Mouse (Mus musculus): ENCODE data around the gene Smyd1. TPM values are rescaled to one million over a fixed set of nuclear protein-coding genes. Genes with fewer than 3 reads are reported as not detected.

Smyd1 gene
- polyA plus RNA-seq, 1 experiment from 2014 or later, result 0.16 TPM

- Histone ChIP-seq H3K4me3 (no peak overlapping the region), H3K27ac (replicated peaks) (no peak overlapping the region), H3K36me3 (no peaks in the 10 kb centered on the region), H3K9me3 (no peaks in the 10 kb centered on the region), H3K9ac (no peak overlapping the region), H3K4me1 (replicated peaks) (no peaks in the 10 kb centered on the region), H3K27me3 (no peaks in the 10 kb centered on the region), H3K4me2 (no peak overlapping the region)
- ATAC-seq (ENCODE audit: low FRiP score, low read depth), result no peak
- 91% methylated on average over 8 of the region's 8 CpGs for WGBS
Observed at GRCm38 (mm10) chr6:71307486-71307885, 14.5 kb downstream of the Smyd1 start.

DNA sequence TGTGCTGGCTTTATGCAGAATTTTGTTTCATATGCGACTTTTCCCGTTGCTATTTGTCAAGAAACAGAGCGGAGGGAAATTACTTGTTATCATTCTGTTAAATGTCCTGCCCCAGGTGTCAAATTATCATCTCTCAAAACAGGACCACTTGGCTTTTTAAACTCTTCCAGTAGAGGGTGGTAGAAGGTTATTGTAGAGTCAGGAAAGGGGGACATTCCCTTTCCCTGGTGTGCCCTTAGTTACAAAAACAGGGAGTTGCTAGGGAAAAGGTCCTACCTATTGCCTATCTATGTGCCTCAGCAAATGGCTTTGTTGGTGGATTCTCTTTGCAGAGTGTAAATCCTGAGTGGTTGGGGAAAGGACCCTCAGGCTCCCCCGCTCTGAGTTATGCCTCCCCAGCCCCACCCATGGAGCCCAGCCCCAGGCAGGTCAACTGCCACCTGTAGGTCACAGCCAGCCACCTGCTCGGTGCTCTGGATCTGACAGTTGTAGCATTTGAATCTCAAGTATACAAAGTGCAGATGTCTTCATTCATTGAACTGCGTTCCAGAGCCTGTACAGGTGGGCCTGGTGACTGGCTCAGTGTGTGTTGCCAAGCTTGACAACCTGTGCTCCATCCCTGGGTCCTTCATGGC, 19.8 kb downstream of the Smyd1 start:
- Histone ChIP-seq H3K9ac (no peak overlapping the region), H3K9me3 (no peaks in the 10 kb centered on the region), H3K36me3 (no peaks in the 10 kb centered on the region), H3K27me3 (no peaks in the 10 kb centered on the region), H3K4me1 (replicated peaks) (no peaks in the 10 kb centered on the region), H3K4me2 (no peak overlapping the region), H3K27ac (replicated peaks) (no peak overlapping the region), H3K4me3 (no peak overlapping the region)
- 70% methylated on average over 6 of the region's 6 CpGs for WGBS
- ATAC-seq (ENCODE audit: low FRiP score, low read depth), result no peak

- 34% methylated on average over 3 of the region's 3 CpGs for WGBS
- H3K9ac ChIP-seq, result no peak overlapping the region
- H3K36me3 ChIP-seq, result no peaks in the 10 kb centered on the region
- no peak overlapping the region for H3K4me2 ChIP-seq
- H3K4me1 ChIP-seq (replicated peaks), result no peaks in the 10 kb centered on the region
- no peaks in the 10 kb centered on the region for H3K9me3 ChIP-seq
- no peak for ATAC-seq (ENCODE audit: low FRiP score, low read depth)
- H3K27ac ChIP-seq (replicated peaks), result no peak overlapping the region
- H3K4me3 ChIP-seq, result no peak overlapping the region
- no peaks in the 10 kb centered on the region for H3K27me3 ChIP-seq
Observed at GRCm38 (mm10) chr6:71298751-71299150, 23.3 kb downstream of the Smyd1 start.

DNA sequence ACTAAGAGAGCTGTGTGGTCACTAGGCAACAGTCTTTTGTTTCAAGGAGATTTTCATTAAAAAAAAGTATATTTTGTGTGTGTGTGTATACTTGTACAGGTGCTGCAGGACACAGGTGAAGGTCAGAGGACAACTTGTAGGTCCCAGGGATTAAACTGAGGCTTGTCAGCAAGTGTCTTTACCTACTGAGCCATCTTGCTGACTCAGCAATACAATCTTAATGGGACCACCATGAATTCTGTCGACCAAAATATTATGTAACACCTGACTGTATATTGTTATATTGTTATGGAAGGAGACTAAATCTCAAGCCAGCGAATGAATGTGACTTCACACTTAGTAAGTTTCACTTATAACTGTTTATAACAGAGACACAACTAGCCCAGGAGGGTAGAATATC, 24.0 kb downstream of the Smyd1 start:
- Histone ChIP-seq H3K4me1 (replicated peaks) (no peaks in the 10 kb centered on the region), H3K36me3 (no peaks in the 10 kb centered on the region), H3K4me3 (no peak overlapping the region), H3K27me3 (no peaks in the 10 kb centered on the region), H3K9ac (no peak overlapping the region), H3K4me2 (no peak overlapping the region), H3K9me3 (no peaks in the 10 kb centered on the region), H3K27ac (replicated peaks) (no peak overlapping the region)
- 72% methylated on average over 2 of the region's 2 CpGs for WGBS
- ATAC-seq (ENCODE audit: low FRiP score, low read depth), result no peak

GRCm38 (mm10) chr6:71295303-71295702, 26.7 kb downstream of the Smyd1 start:
- Histone ChIP-seq H3K9ac (no peak overlapping the region), H3K4me3 (no peak overlapping the region), H3K27ac (replicated peaks) (no peak overlapping the region), H3K9me3 (no peaks in the 10 kb centered on the region), H3K4me2 (no peak overlapping the region), H3K4me1 (replicated peaks) (no peaks in the 10 kb centered on the region), H3K36me3 (no peaks in the 10 kb centered on the region), H3K27me3 (no peaks in the 10 kb centered on the region)
- WGBS, result 78% methylated on average over 6 of the region's 6 CpGs
- ATAC-seq (ENCODE audit: low FRiP score, low read depth), result no peak

DNA sequence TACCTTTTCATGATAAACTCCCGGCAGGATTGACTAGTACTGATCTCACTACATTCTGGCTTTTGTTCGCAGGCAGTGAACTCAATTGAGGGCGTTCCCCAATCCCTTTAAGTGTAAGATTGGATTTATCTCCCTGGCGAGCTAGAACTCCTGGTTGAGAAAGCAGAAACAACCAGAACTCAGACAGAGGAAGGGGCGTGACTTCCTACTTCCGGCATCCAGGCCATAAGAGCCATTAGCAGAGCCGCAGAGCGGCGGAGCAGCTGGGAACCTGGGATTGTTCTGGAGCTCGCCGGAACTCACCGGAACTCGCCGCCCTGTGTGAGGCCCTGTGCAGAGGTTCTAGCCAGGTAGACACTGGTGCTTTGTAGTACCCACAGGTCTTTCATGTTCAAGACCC, 28.5 kb downstream of the Smyd1 start:
- Histone ChIP-seq H3K36me3 (no peaks in the 10 kb centered on the region), H3K4me1 (replicated peaks) (no peaks in the 10 kb centered on the region), H3K4me3 (no peak overlapping the region), H3K9ac (no peak overlapping the region), H3K27me3 (no peaks in the 10 kb centered on the region), H3K4me2 (no peak overlapping the region), H3K27ac (replicated peaks) (no peak overlapping the region), H3K9me3 (no peaks in the 10 kb centered on the region)
- no peak for ATAC-seq (ENCODE audit: low FRiP score, low read depth)
- WGBS, result 90% methylated on average over 14 of the region's 14 CpGs

- Histone ChIP-seq H3K4me3 (no peak overlapping the region), H3K27me3 (no peaks in the 10 kb centered on the region), H3K9me3 (no peaks in the 10 kb centered on the region), H3K27ac (replicated peaks) (no peak overlapping the region), H3K9ac (no peak overlapping the region), H3K4me1 (replicated peaks) (no peaks in the 10 kb centered on the region), H3K36me3 (peaks cover 5% of the 10 kb centered on the region; the same call in 1 of the 2 replicates), H3K4me2 (no peak overlapping the region)
- 57% methylated on average over 1 of the region's 1 CpGs for WGBS
- no peak for ATAC-seq (ENCODE audit: low FRiP score, low read depth)
Observed at GRCm38 (mm10) chr6:71279418-71279817, 42.6 kb downstream of the Smyd1 start.

DNA sequence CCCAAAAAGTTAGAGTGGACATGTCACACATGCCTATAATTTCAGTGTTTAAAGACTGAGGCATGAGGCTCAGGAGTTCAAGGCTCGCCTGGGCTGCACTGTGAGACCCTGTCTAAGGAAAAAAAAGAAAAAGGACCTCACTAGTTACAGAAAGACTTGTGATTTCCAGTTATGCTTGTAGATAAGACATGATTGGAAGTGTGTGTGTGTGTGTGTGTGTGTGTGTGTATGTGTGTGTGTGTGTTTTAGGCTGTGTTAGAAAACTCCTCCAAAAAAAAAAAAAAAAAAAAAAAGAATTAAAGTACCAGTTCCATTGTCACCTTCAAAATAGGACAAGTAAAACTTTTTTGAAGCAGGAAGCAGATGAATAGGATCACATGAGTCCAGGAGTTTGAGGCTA, 47.4 kb downstream of the Smyd1 start:
- H3K36me3 ChIP-seq, result no peaks in the 10 kb centered on the region
- WGBS, result 91% methylated on average over 1 of the region's 1 CpGs
- H3K4me2 ChIP-seq, result no peak overlapping the region
- no peak overlapping the region for H3K4me3 ChIP-seq
- peaks cover 16% of the 10 kb centered on the region for H3K4me1 ChIP-seq (replicated peaks)
- no peaks in the 10 kb centered on the region for H3K27me3 ChIP-seq
- ATAC-seq (ENCODE audit: low FRiP score, low read depth), result no peak
- H3K9me3 ChIP-seq, result no peaks in the 10 kb centered on the region
- H3K9ac ChIP-seq, result no peak overlapping the region
- H3K27ac ChIP-seq (replicated peaks), result no peak overlapping the region

- Histone ChIP-seq H3K4me2 (no peak overlapping the region), H3K9me3 (no peaks in the 10 kb centered on the region), H3K36me3 (no peaks in the 10 kb centered on the region), H3K27ac (replicated peaks) (no peak overlapping the region), H3K4me1 (replicated peaks) (peaks cover 16% of the 10 kb centered on the region), H3K27me3 (no peaks in the 10 kb centered on the region), H3K9ac (no peak overlapping the region), H3K4me3 (no peak overlapping the region)
- WGBS, result 85% methylated on average over 1 of the region's 1 CpGs
- ATAC-seq (ENCODE audit: low FRiP score, low read depth), result no peak
Observed at GRCm38 (mm10) chr6:71273715-71274114, 48.3 kb downstream of the Smyd1 start.

DNA sequence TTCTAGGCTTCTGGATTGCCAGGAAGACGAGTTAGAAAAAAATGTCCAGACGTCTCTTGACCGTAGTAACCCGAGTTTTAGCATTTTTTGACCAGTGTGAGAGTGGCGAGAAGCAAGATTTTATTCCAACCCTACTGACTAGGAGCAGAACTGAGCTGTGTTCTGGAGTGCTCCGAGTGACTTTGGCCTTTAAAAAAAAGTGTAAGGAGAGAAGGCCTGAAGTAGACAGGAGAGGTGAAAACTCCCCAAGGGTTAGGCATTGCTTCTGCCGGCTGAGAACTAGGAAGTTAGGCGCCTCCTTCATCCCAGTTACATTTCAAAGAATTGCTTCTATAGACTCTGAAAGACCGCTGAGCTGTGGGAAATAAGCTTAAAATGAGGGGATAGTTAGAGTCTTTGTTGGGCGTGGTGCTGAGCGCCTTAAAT, 49.7 kb downstream of the Smyd1 start:
- peak overlapping the region; percentile 99 for H3K27ac ChIP-seq (replicated peaks)
- 0 out of 2 replicates have a peak, but pooled peaks have one; percentile 2 for ATAC-seq (ENCODE audit: low FRiP score, low read depth)
- no peaks in the 10 kb centered on the region for H3K9me3 ChIP-seq
- H3K9ac ChIP-seq, result peak overlapping the region; percentile 99
- no peaks in the 10 kb centered on the region for H3K27me3 ChIP-seq
- no peaks in the 10 kb centered on the region for H3K36me3 ChIP-seq
- 1% methylated on average over 11 of the region's 11 CpGs for WGBS
- peaks cover 16% of the 10 kb centered on the region for H3K4me1 ChIP-seq (replicated peaks)
- peak overlapping the region; percentile 86 for H3K4me2 ChIP-seq
- H3K4me3 ChIP-seq, result peak overlapping the region; percentile 75

- Histone ChIP-seq H3K9ac (peak within 1 kb of the TSS; percentile 99), H3K27me3 (no peaks in the 10 kb centered on the region), H3K9me3 (no peaks in the 10 kb centered on the region), H3K4me1 (replicated peaks) (peaks cover 16% of the 10 kb centered on the region), H3K4me3 (peak within 1 kb of the TSS; percentile 75), H3K36me3 (no peaks in the 10 kb centered on the region), H3K4me2 (peak within 1 kb of the TSS; percentile 86), H3K27ac (replicated peaks) (peak within 1 kb of the TSS; percentile 99)
- ATAC-seq (ENCODE audit: low FRiP score, low read depth), result peak; percentile 95
- WGBS, result under 1% methylated on average over 67 of the region's 84 CpGs
Observed at GRCm38 (mm10) chr6:71271389-71272315, 50.4 kb downstream of the Smyd1 start, which contains the start of gene Krcc1. Gene Krcc1, plus strand, starts transcription at chr6:71271677.

DNA sequence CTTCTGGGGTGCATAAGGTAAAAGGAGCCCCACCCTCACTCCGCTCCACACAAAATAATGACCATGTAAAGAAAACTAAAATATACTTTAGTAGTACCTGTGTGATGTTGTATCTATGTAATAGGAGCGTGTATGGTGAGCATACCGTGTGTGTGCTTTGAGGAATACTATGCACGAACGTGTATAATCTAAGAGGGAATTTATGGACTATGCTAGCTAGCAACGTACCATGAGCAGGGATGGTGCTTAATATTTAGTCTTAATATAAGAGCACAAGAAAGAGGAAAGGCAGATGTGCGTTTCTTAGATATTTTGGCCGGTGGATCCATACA, 51.0 kb downstream of the Smyd1 start:
- WGBS, result 2% methylated on average over 8 of the region's 8 CpGs

More for the DNA sequence above, 51.0 kb downstream of the Smyd1 start:
- Histone ChIP-seq H3K9ac (peak overlapping the region; percentile 99), H3K9me3 (no peaks in the 10 kb centered on the region), H3K4me3 (peak overlapping the region; percentile 75), H3K36me3 (no peaks in the 10 kb centered on the region), H3K4me1 (replicated peaks) (peaks cover 16% of the 10 kb centered on the region), H3K27ac (replicated peaks) (peak overlapping the region; percentile 99), H3K27me3 (no peaks in the 10 kb centered on the region), H3K4me2 (peak overlapping the region; percentile 86)
- peak; percentile 75 for ATAC-seq (ENCODE audit: low FRiP score, low read depth)
